Mouse (Mus musculus) heart, adult 18-20 months (tissue): ENCODE results near the gene Pcdh8. TPM values are rescaled to one million over a fixed set of nuclear protein-coding genes. Genes with fewer than 3 reads are reported as not detected.

ENCODE experiments used
- DNase-seq, 2 experiments: peaks; one replicate each; pipeline ENCODE4 v3.0.0; 2021 to 2022; ENCODE audit warnings: mixed read lengths in 1 of 2
- long read RNA-seq, 2 experiments: library from polyadenylated mRNA; stranded (forward); transcript quantifications; one replicate each; pipeline ENCODE4 v2.0.0; 2021
- total RNA-seq, 2 experiments: library from RNA; stranded (reverse); gene quantifications; 2 replicates each; pipeline ENCODE4 v1.2.3; 2021

Pcdh8 gene
- total RNA-seq, result under 1 TPM in 1 of 2 experiments, not detected in 1; 0.20 TPM
- long read RNA-seq, experiment 1, result 0 reads
- long read RNA-seq, experiment 2, result 0 reads

DNA sequence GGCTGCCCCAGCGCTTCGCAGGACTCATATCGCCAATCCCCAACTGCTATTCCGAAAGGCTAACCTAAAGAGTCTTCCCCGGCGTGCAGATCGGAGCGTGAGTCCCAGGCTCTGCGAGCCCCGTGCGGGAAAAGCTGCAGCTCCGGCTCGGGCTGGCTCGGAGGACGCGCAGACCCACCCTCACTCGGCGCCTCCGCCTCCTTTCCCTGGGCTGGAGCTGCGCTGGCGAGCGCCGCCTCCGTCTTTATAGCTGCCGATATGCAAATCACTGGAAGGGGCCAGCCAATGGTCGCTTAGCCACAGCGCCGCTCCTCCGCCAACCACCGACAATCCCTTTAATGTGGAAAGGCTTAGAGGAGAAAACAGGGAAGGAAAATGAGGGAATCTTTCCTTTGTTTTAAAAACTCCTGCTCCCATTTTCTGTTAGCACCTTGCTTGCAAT lies at the start of gene Pcdh8:
Gene Pcdh8, minus strand, starts transcription at position 219 of the 442 bp plus-strand sequence.
- peak; percentile 67 to 72 for DNase-seq

DNA sequence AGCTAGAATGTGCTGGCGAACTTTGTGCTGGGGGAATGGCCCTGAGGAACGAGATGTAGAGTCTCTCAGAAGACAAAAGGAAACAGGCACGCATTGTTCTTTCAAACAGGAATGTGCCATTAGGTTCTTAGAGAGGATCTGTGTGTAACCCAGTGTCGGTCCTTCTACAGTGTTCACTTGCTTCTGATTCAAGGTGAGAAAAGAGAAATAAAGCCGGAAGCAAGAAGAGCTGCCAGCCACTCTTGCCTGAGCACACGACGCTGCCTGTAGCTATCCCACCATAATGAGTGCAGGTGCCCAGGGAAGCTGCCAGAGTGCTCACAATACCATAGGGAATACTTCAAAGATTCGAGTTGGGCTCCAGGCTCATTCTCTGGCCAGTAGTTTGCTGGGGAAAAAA lies 43.6 kb upstream of the Pcdh8 start:
- DNase-seq, result no peak

DNA sequence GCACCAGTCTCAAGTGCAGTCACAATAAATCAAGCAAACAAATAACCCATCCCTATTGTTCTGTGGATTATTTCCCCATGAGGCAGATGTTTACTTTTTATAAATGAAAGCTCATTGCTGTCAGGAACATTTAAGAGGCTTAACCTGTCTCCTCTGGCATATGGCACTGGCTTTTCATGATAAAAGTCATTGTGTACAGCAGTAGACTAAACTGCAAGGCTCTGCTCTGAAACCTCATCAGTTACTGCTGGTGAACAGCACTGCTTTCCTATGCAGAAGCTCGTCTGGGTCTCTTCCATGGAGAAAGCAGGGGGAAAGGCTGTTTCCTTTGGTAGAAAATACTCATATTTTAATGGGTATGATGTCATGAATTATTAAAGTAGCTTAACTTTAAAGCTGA lies 43.0 kb upstream of the Pcdh8 start:
- DNase-seq, result no peak

DNA sequence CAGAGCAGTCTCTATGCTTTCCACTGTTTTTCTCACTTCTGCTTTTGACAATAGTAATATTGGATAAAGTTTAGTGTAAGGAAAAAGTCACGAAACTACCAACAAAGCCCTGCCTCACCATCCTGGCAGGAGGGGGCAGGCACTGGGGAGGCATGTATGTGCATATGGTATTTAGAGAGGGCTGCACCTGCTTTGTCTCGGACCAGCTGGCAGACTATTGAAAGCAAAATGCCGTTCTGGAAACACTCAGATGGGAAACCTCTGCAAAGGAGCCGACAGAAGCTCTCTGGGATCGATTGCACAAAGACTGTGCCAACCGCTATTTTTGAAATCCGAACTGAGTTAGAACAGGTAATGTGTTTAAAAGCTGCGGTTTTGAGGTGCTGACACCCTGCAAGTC lies 22.1 kb upstream of the Pcdh8 start:
- no peak for DNase-seq

- DNase-seq, result no peak
Measured at GRCm38 (mm10) chr14:79789535-79789934, 18.4 kb upstream of the Pcdh8 start.

- no peak for DNase-seq
Measured at GRCm38 (mm10) chr14:79788656-79789204, 17.6 kb upstream of the Pcdh8 start.

GRCm38 (mm10) chr14:79787918-79788317 lies 16.8 kb upstream of the Pcdh8 start:
- no peak for DNase-seq

DNA sequence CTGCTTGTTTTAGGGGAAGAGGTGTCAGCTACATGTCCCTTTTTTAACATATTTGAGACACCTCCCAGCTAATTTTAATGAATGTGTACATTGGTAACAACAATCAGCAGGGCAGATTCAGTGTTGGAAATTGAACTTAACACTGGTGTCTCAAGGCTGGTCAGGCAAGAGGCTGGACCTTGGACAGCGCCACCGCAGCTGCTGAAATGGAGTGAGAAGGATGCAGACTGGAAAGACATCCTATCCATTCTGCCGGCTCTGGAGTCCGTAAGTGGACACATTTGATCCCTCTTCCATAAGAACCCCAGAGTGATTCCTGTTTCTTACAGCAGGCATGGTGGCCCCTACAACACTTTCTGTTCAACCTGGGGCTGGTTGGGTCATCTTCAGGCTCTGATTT lies 14.3 kb upstream of the Pcdh8 start:
- no peak for DNase-seq

DNA sequence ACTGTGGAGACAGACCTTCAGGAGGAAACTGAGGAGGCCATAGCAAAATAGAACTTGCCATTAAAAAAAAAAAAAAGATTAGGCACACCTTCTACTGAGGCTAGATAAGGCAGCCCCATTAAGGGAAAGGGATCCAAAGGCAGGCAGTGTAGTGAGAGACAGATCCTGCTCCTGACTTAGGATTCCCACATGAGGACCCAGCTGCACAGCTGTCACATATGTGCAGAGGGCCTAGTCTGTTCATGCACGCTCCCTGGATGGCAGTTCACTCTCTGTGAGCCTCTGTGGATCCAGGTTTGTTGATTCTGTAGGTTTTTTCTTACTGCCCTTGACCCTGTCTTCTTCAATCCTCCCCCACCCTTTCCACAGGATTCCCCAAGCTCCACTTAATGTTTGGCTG lies 9.8 kb upstream of the Pcdh8 start:
- DNase-seq, result no peak

- DNase-seq, result no peak
Measured at GRCm38 (mm10) chr14:79780332-79780731, 9.2 kb upstream of the Pcdh8 start.

DNA sequence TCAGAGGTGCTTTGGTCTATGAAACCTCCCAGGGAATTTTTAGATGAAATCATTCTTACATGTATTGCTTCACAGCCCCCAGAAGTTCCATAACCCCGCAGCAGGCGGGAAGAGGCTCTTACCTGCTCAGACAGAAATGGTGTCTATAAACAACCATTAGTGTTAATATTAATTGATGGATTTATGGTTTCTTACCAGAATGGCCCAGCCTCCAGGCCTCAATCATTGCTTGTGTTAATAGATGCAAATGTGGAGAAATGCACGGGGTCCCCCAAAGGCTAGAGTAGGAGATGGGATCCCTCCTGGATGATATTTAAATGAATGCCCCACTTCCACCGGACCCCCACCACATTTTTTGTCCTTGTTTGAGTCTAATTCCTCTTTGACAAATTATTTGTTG lies 8.7 kb upstream of the Pcdh8 start:
- no peak for DNase-seq

DNA sequence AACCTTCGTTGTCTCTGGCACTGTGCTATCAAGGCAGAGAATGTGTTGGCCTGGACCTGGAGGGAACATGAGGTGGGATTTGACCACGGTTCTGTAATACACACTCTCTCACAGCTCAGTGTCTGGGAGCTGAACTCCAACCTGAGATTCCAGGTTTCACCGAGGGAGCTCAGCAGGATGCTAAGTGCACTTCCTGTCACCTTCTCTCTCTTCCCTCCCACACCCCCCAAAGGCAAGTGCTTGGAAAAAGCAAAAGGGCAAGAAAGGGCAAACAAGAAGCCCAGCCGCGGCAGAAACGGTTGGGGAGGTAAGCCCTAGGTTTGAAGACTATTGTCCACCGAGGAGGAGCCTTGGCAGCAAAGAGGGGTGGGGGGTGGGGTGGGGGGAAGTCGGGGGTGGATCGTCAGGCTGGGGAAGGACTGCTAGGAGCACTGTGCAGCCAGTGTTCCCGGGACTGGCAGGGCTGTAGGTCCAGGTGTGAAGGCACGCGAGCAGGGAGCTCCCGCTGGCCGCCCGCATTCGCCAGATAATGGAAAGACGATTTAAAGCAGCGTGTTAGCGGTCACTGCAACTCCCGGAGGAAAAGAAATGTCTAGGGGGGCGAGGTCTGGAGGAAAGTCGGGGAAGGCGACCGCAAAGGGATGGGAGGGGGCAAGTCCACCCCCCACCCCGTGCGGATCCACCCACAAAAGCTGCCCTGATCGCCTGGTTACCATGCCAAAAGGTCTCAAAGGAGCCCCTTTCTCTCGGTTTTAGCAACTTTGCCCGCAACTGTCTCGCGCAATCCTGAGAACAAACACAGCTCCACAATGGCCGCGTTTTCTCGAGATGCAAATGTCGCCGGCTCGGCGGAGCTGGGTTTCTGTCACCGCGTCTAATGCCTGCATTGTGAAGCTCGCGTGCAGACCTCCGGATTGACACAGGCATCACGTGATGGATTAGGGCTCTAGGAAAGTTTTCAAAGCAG lies 2.6 kb upstream of the Pcdh8 start:
- DNase-seq, result no peak

GRCm38 (mm10) chr14:79771802-79772511 lies 845 bp upstream of the Pcdh8 start:
- no peak for DNase-seq

- DNase-seq, result no peak
Measured at GRCm38 (mm10) chr14:79770306-79771093, 612 bp downstream of the Pcdh8 start.

- peak; percentile 56 to 79 for DNase-seq
Measured at GRCm38 (mm10) chr14:79769618-79770017, 1.5 kb downstream of the Pcdh8 start.

DNA sequence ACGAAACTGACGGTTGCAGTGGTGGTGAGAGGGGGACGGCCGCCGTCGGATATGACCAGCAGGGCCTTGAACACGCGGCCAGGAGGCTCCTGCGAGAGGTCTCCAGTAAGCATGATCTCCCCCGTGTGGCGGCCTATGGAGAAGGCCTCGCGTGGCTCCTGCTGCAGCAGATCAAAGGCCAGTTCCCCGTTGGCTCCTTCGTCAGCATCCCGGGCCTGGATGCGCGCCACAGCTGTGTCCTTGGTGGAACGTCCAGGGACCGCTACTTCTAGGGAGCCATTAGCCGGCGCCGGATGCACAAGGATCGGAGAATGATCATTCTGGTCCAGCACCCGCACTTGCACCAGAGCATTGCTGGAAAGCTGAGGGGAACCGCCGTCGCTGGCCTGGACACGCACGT lies 2.1 kb downstream of the Pcdh8 start:
- DNase-seq, result no peak

DNA sequence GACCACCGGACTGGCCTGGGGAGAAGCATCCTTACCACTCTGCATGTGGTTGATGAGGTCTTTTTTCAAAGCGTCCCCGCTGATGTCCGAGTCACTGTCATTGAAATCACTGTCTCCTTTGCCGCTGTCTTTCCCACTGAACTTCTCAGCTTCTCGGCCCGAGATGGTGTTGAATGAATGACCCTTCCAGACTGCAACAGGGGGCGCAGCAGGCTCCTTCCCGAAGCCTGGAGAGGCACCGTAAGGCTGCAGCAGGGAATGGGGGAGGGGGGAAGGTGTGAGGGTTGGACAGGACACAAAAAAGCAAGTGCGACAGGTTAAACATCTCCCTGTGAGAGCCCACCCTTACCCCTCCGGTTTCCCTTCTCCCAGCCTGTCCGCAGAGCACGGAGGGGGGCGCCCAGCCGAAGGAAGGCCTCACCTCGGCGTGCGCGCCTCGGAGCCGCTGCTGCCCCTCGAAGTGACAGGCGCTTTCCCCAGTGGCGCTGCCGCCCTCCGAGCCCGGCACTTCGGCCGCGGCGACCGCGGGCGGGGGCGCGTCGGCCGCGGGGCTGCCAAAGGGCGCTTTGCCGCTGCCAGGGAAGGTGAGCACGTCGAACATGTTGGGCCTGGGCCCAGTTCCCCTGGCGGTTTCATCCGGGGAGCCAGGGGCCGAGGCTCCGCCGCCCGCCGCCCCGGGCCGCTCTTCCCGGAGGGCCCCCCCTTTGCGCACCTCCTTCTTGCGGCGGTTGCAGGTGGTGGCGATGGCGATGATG lies 2.9 kb downstream of the Pcdh8 start:
- DNase-seq, result no peak

DNA sequence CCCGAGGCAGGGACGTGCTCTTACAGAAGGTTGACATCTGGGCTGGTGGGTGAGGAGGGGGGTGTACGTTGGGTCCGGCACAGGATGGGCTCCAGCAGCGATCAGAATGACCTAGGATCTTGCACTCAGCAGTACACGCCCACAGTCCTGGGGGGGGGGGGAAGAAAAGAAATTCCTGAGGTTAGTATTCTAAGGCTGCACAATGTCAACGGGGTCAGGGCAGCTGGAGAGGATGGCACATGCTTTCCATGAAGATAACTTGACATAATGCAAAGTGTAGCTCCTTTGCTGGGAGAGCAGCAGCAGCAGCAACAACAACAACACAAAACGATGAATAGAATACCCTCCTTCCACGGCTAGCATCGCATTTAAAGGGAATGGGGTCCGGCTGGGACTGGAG lies 3.5 kb downstream of the Pcdh8 start:
- DNase-seq, result no peak

- no peak for DNase-seq
Measured at GRCm38 (mm10) chr14:79765196-79765765, 5.8 kb downstream of the Pcdh8 start.

DNA sequence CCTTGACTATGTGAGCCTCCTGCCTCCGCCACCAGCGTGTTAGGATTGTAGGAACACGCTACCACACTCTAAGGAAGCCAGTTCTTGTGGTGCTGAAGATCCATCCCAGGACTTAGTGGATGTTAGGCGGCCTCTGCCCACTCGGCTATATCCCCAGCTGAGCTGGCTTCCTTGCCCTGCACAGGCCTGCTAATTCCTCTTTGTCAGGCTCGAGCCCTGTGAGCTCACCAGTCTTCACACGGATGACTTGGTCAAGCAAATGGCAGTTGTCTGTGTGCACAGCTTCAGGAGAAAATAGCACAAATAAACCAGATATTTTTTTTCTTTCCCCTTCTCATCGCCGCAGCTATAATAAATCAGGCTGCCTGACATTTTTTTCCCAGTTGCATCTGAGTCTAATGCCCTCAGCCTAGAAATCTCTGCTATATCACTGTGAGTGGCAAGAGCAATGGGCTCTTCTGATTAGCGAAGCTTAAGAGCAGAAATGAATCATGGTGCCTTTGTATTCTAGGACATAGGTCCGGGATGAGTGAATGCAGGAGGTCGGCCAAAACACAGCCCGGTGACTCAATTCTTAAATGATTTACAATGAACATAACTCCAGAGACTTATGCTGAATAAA lies 16.4 kb downstream of the Pcdh8 start:
- DNase-seq, result no peak
